Mouse (Mus musculus): ENCODE results near the gene Cisd2. TPM values are rescaled to one million over a fixed set of nuclear protein-coding genes. Genes with fewer than 3 reads are reported as not detected.

The Cisd2 gene
- 39.3 and 50.4 TPM in 2 replicates for polyA plus RNA-seq (2012; rRNA removed)

DNA sequence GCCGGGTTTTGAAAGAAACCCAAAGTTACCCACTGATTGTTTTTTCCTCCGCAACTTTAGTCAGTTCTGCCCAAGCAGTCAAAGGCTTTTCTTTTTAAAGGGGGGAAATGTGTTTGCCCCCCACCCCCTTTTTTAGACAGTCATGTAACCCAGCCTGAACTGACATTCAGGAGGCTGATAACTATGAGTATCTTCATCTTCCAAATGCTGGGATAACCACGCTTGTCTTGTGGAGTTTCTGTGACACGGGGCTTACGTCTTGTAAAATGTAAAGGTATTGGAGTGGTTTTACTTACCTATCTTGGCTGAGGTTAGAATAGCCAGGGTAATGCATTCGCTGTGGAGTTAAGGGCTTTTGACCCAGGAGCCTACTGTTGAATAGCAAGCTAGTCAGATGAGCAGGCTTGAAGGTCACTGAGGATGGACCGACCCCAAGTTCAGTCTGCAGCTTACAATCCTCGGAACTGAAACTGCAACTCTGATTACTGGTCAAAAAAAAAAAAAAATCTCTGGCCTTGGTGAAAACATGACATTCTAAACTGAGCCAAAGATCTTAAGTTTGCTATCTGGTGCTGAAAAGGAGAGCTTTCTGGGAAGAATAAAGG is at the start of gene Cisd2:
Gene Cisd2, minus strand, starts transcription at position 318 of the 605 bp plus-strand sequence.
- TF ChIP-seq CTCF (IDR thresholded peaks at IDR 0.05; ENCODE audit: borderline replicate concordance, control insufficient read depth, extremely low read depth, insufficient read depth, low read length, poor library complexity): no peak
- no peak for TF ChIP-seq POLR2A (IDR thresholded peaks at IDR 0.05; ENCODE audit: control insufficient read depth, extremely low read depth, insufficient read depth, low read length, poor library complexity)
- DNase-seq: no peak

GRCm38 (mm10) chr3:135470823-135471222 is 47.1 kb upstream of the Cisd2 start:
- 17% methylated on average over 1 of the region's 1 CpGs for WGBS
- peaks cover 13% of the 10 kb centered on the region for H3K36me3 ChIP-seq (ENCODE audit: control insufficient read depth, insufficient read depth, low read length)
- H3K4me3 ChIP-seq (ENCODE audit: control insufficient read depth, insufficient read depth, low read length): no peak overlapping the region
- no peak overlapping the region for H3K27ac ChIP-seq (ENCODE audit: control insufficient read depth, insufficient read depth, low read length)
- H3K4me1 ChIP-seq (replicated peaks; ENCODE audit: control insufficient read depth, insufficient read depth, low read length): no peaks in the 10 kb centered on the region
- no peak for DNase-seq
- TF ChIP-seq POLR2A (IDR thresholded peaks at IDR 0.05; ENCODE audit: control insufficient read depth, extremely low read depth, insufficient read depth, low read length, poor library complexity): no peak
- no peak for TF ChIP-seq CTCF (IDR thresholded peaks at IDR 0.05; ENCODE audit: borderline replicate concordance, control insufficient read depth, extremely low read depth, insufficient read depth, low read length, poor library complexity)
- H3K27me3 ChIP-seq (ENCODE audit: control insufficient read depth, insufficient read depth, low read length): no peaks in the 10 kb centered on the region

More for the DNA sequence above, at the start of gene Cisd2:
- H3K27me3 ChIP-seq (ENCODE audit: control insufficient read depth, insufficient read depth, low read length): no peaks in the 10 kb centered on the region
- peak within 1 kb of the TSS; percentile 60 for H3K27ac ChIP-seq (ENCODE audit: control insufficient read depth, insufficient read depth, low read length)
- peak within 1 kb of the TSS; percentile 84 for H3K4me3 ChIP-seq (ENCODE audit: control insufficient read depth, insufficient read depth, low read length)
- no peaks in the 10 kb centered on the region for H3K36me3 ChIP-seq (ENCODE audit: control insufficient read depth, insufficient read depth, low read length)
- H3K4me1 ChIP-seq (replicated peaks; ENCODE audit: control insufficient read depth, insufficient read depth, low read length): peaks cover 4% of the 10 kb centered on the region
- WGBS: 2% methylated on average over 8 of the region's 8 CpGs

DNA sequence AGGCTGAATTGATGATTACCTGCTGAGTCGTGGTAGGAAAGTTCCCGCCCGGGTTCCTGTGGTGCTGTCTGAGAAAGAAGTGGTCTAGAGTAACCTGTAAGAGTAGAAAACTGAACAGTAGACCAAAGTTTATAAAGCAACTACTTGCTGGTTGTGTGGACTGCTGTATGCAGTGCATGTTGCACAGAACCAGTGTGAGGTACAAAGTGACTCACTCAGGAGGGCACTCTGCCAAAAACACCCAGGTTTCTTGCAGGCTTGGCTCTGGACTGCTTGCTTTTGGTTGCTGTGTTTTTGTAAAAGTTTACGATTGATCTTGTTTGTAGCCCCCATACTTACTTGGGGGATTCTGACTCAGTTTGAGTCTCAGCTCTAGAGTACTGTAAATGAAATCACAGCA is 46.2 kb upstream of the Cisd2 start:
- 62% methylated on average over 4 of the region's 4 CpGs for WGBS

DNA sequence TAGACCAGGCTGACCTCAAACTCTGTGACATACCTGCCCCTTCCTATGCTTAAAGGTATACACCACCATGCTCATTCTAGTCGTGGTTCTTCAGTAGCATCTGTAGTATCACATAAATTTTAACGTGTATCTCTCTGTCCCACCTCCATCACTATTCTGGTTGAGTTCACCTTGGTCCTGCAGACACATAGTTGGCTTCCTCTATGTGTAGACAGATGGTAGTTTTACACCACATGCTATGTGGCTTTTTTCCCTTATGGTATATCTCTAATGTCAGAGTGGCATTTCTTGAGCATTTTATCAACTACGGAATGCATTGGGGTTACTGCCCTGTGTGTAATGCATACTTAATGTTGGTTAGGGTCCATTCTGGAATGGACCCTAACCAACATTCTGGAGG is 45.4 kb upstream of the Cisd2 start:
- H3K4me1 ChIP-seq (replicated peaks; ENCODE audit: control insufficient read depth, insufficient read depth, low read length): no peaks in the 10 kb centered on the region
- DNase-seq: no peak
- H3K27me3 ChIP-seq (ENCODE audit: control insufficient read depth, insufficient read depth, low read length): no peaks in the 10 kb centered on the region
- WGBS: 67% methylated on average over 3 of the region's 3 CpGs
- no peak overlapping the region for H3K4me3 ChIP-seq (ENCODE audit: control insufficient read depth, insufficient read depth, low read length)
- TF ChIP-seq CTCF (IDR thresholded peaks at IDR 0.05; ENCODE audit: borderline replicate concordance, control insufficient read depth, extremely low read depth, insufficient read depth, low read length, poor library complexity) (no peak), POLR2A (IDR thresholded peaks at IDR 0.05; ENCODE audit: control insufficient read depth, extremely low read depth, insufficient read depth, low read length, poor library complexity) (no peak)
- H3K36me3 ChIP-seq (ENCODE audit: control insufficient read depth, insufficient read depth, low read length): peaks cover 23% of the 10 kb centered on the region
- no peak overlapping the region for H3K27ac ChIP-seq (ENCODE audit: control insufficient read depth, insufficient read depth, low read length)

More for the DNA sequence above, 46.2 kb upstream of the Cisd2 start:
- DNase-seq: no peak
- Histone ChIP-seq H3K36me3 (ENCODE audit: control insufficient read depth, insufficient read depth, low read length) (peaks cover 15% of the 10 kb centered on the region), H3K4me3 (ENCODE audit: control insufficient read depth, insufficient read depth, low read length) (no peak overlapping the region), H3K27ac (ENCODE audit: control insufficient read depth, insufficient read depth, low read length) (no peak overlapping the region), H3K27me3 (ENCODE audit: control insufficient read depth, insufficient read depth, low read length) (no peaks in the 10 kb centered on the region), H3K4me1 (replicated peaks; ENCODE audit: control insufficient read depth, insufficient read depth, low read length) (no peaks in the 10 kb centered on the region)
- no peak for TF ChIP-seq POLR2A (IDR thresholded peaks at IDR 0.05; ENCODE audit: control insufficient read depth, extremely low read depth, insufficient read depth, low read length, poor library complexity)
- TF ChIP-seq CTCF (IDR thresholded peaks at IDR 0.05; ENCODE audit: borderline replicate concordance, control insufficient read depth, extremely low read depth, insufficient read depth, low read length, poor library complexity): no peak

DNA sequence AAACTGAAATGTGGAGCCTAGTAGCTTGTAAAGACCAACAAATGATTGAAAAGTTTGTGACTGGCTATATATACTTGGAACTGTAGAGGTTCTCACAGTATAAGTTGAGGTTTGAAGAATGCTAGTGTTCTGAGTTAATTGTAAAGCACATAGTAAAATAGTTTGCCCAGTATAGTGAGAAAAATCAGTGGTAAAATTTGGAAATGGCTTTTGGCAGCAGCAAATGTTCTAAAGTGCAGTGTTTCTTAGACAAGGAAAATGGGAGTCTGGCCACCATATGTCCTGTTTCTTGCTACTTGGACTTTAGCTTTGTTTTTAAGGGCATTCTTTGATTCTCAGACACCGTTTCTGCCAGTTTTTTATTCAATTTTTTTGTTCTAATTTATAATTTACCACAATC is 44.7 kb upstream of the Cisd2 start:
- TF ChIP-seq CTCF (IDR thresholded peaks at IDR 0.05; ENCODE audit: borderline replicate concordance, control insufficient read depth, extremely low read depth, insufficient read depth, low read length, poor library complexity) (no peak), POLR2A (IDR thresholded peaks at IDR 0.05; ENCODE audit: control insufficient read depth, extremely low read depth, insufficient read depth, low read length, poor library complexity) (no peak)
- 91% methylated on average over 1 of the region's 1 CpGs for WGBS
- Histone ChIP-seq H3K27me3 (ENCODE audit: control insufficient read depth, insufficient read depth, low read length) (no peaks in the 10 kb centered on the region), H3K36me3 (ENCODE audit: control insufficient read depth, insufficient read depth, low read length) (peaks cover 27% of the 10 kb centered on the region), H3K27ac (ENCODE audit: control insufficient read depth, insufficient read depth, low read length) (no peak overlapping the region), H3K4me1 (replicated peaks; ENCODE audit: control insufficient read depth, insufficient read depth, low read length) (no peaks in the 10 kb centered on the region), H3K4me3 (ENCODE audit: control insufficient read depth, insufficient read depth, low read length) (no peak overlapping the region)
- DNase-seq: no peak

DNA sequence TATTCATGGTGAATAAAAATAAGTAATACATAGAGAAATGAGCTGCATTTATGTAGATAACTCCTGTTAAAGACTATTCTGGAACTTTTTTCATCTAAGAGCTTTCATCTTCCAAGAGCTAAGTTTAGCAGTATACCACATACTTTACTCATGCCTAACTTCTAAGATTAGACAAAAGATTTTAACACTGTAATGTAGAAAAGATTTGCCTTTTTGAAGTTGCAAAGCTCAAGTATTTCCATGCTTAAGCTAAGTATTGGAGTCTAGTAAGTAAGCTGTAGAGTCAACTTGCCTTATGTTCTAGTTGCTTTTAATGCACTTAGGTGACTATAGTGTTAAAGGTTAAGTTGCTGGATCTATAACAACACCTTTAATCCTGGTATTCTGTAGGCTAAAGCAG is 35.3 kb upstream of the Cisd2 start:
- H3K36me3 ChIP-seq (ENCODE audit: control insufficient read depth, insufficient read depth, low read length): peaks cover 71% of the 10 kb centered on the region
- DNase-seq: no peak
- H3K27ac ChIP-seq (ENCODE audit: control insufficient read depth, insufficient read depth, low read length): no peak overlapping the region
- no peaks in the 10 kb centered on the region for H3K27me3 ChIP-seq (ENCODE audit: control insufficient read depth, insufficient read depth, low read length)
- TF ChIP-seq POLR2A (IDR thresholded peaks at IDR 0.05; ENCODE audit: control insufficient read depth, extremely low read depth, insufficient read depth, low read length, poor library complexity): no peak
- no peak for TF ChIP-seq CTCF (IDR thresholded peaks at IDR 0.05; ENCODE audit: borderline replicate concordance, control insufficient read depth, extremely low read depth, insufficient read depth, low read length, poor library complexity)
- no peaks in the 10 kb centered on the region for H3K4me1 ChIP-seq (replicated peaks; ENCODE audit: control insufficient read depth, insufficient read depth, low read length)
- H3K4me3 ChIP-seq (ENCODE audit: control insufficient read depth, insufficient read depth, low read length): no peak overlapping the region

GRCm38 (mm10) chr3:135444930-135445329 is 21.2 kb upstream of the Cisd2 start:
- H3K4me1 ChIP-seq (replicated peaks; ENCODE audit: control insufficient read depth, insufficient read depth, low read length): no peaks in the 10 kb centered on the region
- no peak overlapping the region for H3K27ac ChIP-seq (ENCODE audit: control insufficient read depth, insufficient read depth, low read length)
- H3K36me3 ChIP-seq (ENCODE audit: control insufficient read depth, insufficient read depth, low read length): peaks cover 25% of the 10 kb centered on the region
- TF ChIP-seq POLR2A (IDR thresholded peaks at IDR 0.05; ENCODE audit: control insufficient read depth, extremely low read depth, insufficient read depth, low read length, poor library complexity): no peak
- no peaks in the 10 kb centered on the region for H3K27me3 ChIP-seq (ENCODE audit: control insufficient read depth, insufficient read depth, low read length)
- no peak overlapping the region for H3K4me3 ChIP-seq (ENCODE audit: control insufficient read depth, insufficient read depth, low read length)
- no peak for DNase-seq
